Mouse (Mus musculus): Measurements from ENCODE around the gene Nlgn1.

DNA sequence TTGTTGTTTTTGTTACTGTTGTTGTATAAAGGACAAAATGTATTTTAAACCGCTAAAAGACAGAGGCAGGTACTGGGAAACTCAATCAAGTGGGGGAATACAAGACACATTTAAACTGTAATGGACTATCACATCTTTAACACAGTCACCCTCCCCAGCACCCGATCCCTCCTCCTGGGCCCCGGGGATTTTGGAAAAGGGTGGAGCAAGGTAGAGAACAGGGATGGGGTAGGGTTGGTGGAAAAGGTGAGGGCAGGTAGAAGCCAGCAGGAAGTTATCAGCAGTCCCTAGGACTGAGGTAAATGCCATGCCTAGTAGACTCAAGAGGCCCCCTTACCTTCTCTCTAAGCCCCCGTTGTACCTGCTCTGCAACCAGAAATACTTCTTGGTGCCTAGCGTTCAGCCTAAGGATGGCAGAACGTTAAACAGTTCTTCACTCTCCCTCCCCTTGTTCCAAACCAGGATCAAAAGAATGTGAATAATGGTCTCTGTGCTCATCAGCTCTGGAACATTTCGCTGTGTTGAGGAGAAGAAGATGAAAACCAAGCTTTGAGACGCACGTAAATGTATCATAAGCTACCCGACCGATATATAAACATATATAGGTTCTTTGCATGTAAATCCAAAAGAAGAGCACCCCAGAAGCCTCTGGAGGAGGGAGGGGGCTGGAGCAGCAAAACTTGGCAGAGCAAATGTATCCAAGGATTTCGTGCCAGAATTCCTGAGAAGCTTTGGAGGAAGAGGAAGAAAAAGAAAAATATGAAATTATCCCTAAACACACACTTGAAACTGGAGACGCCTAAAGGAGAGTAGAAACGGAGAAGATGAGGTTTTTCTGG is at the start of gene Nlgn1:
- TF ChIP-seq CTCF (IDR thresholded peaks at IDR 0.05; ENCODE audit: control insufficient read depth, insufficient read depth, insufficient replicate concordance, low read depth, low read length) (no peak), POLR2A (IDR thresholded peaks at IDR 0.05; ENCODE audit: control insufficient read depth, low read depth, low read length) (no peak)
